Mouse (Mus musculus) small intestine, adult 2 months (tissue): ENCODE measurements around the gene Dync2li1. TPM values are rescaled to one million over a fixed set of nuclear protein-coding genes. Genes with fewer than 3 reads are reported as not detected.

Source experiments
- H3K27ac ChIP-seq: fragments of 200-500 bp; 2 replicates; pipeline ENCODE4 v1.5.1; 2012; ENCODE audit warnings: low read depth, low read length, control low read depth, inconsistent platforms; ENCODE audit not compliant: insufficient read depth
- H3K27me3 ChIP-seq: fragments of 200-500 bp; 2 replicates; pipeline ENCODE4 v1.6.1; 2012; ENCODE audit warnings: mild to moderate bottlenecking, moderate library complexity, low read length, inconsistent platforms; ENCODE audit not compliant: control insufficient read depth, insufficient read depth
- H3K36me3 ChIP-seq: fragments of 200-500 bp; 2 replicates; pipeline ENCODE4 v1.6.1; 2012; ENCODE audit warnings: mild to moderate bottlenecking, low read length, control low read depth, inconsistent platforms; ENCODE audit not compliant: control insufficient read depth, insufficient read depth
- H3K4me1 ChIP-seq: fragments of 200-500 bp; 2 replicates; pipeline ENCODE4 v1.6.1; 2012; ENCODE audit warnings: low read length, inconsistent platforms, mixed read lengths; ENCODE audit not compliant: control insufficient read depth, insufficient read depth, insufficient read length
- H3K4me3 ChIP-seq: fragments of 200-500 bp; 2 replicates; pipeline ENCODE4 v1.5.1; 2012; ENCODE audit warnings: low read depth, mild to moderate bottlenecking, control low read depth, inconsistent platforms, low read length, moderate library complexity
- CTCF ChIP-seq: fragments of 200-500 bp; IDR thresholded peaks from 2 replicates; pipeline ENCODE4 v1.5.1; 2012; ENCODE audit warnings: low read depth, mild to moderate bottlenecking, control low read depth, inconsistent platforms, low read length, moderate library complexity, mixed read lengths; ENCODE audit not compliant: insufficient replicate concordance, insufficient read length; ENCODE audit errors: extremely low read depth
- POLR2A ChIP-seq: fragments of 200-500 bp; IDR thresholded peaks from 2 replicates; pipeline ENCODE4 v1.6.1; 2012; ENCODE audit warnings: low read depth, mild to moderate bottlenecking, control low read depth, inconsistent platforms, low read length, moderate library complexity
- WGBS: fragments of 180-500 bp; shearing (Covaris S2); methylation state at CpG from one replicate; pipeline ENCODE4 v1.1.7; 2018; 5-methylcytosine and 5-hydroxymethylcytosine counted together
- polyA plus RNA-seq: library from polyadenylated mRNA; depleted of rRNA; stranded (reverse); fragments of >200 nt; gene quantifications from 2 replicates; pipeline ENCODE4 v1.2.3, GENCODE M21; 2012

Dync2li1 gene
- polyA plus RNA-seq, 1 experiment = 0.24 TPM

DNA sequence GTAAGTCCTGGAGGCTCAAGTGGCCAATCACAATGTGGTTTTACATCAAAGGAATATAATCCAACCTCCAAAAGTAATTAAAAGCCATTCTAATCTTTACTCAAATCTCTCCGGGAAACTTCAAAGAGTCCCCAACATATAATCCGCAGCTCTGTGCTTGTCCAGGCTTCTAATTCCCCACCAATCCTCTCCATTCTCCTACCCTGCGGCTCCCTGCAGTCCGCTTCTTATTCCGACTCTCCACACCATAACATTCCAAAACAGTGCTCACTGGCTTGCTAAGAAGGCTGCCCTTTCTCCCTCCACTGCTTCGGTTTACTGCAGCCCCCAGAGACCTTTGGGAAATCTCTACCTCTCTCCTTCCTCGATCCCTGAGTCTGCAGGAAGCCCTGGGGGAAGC, 47.8 kb downstream of the Dync2li1 start:
- H3K36me3 ChIP-seq = peaks cover 66% of the 10 kb centered on the region

GRCm38 (mm10) chr17:84675204-84675603, 48.9 kb downstream of the Dync2li1 start:
- H3K27me3 ChIP-seq = no peaks in the 10 kb centered on the region
- WGBS = 35% methylated on average over 4 of the region's 4 CpGs
- H3K4me3 ChIP-seq = 0 out of 2 replicates have a peak overlapping the region, but pooled peaks have one; percentile 4
- TF ChIP-seq POLR2A = no peak
- no peak for TF ChIP-seq CTCF
- peak overlapping the region; percentile 49 for H3K27ac ChIP-seq
- peaks cover 37% of the 10 kb centered on the region for H3K4me1 ChIP-seq
- peaks cover 56% of the 10 kb centered on the region for H3K36me3 ChIP-seq

More for the DNA sequence above, 47.8 kb downstream of the Dync2li1 start:
- H3K27ac ChIP-seq = peak overlapping the region; percentile 39
- no peak overlapping the region for H3K4me3 ChIP-seq
- peaks cover 37% of the 10 kb centered on the region for H3K4me1 ChIP-seq
- 60% methylated on average over 7 of the region's 7 CpGs for WGBS
- no peaks in the 10 kb centered on the region for H3K27me3 ChIP-seq
- TF ChIP-seq POLR2A (no peak), CTCF (no peak)

- H3K36me3 ChIP-seq = peaks cover 55% of the 10 kb centered on the region
- TF ChIP-seq CTCF (no peak), POLR2A (no peak)
- WGBS = 22% methylated on average over 24 of the region's 24 CpGs
- peak within 1 kb of the TSS; percentile 49 for H3K27ac ChIP-seq
- peaks cover 37% of the 10 kb centered on the region for H3K4me1 ChIP-seq
- H3K27me3 ChIP-seq = no peaks in the 10 kb centered on the region
- peak within 1 kb of the TSS; percentile 52 for H3K4me3 ChIP-seq
Measured at GRCm38 (mm10) chr17:84675951-84676366, 49.7 kb downstream of the Dync2li1 start, which contains the start of gene Abcg8. TSS of gene Abcg8 (plus strand) at chr17:84676302.

DNA sequence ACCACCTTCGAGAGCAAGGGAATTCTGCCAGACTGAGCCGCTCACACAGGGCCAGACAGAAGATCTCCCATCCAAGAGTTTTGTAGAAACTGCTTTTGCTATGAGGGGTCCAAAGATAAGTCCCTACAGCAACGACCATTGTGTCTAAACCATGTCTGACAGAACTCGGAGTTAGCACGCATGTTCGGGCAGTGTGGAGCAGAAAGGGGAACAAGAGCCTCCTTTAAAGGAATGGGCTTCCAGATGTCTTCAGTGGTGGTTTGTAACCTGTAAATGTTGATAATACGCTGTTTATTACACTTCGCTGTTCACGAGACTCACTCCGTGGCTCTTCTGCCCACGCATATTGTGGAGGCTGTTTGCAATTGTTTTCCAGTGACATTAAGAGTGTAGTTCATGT, 51.3 kb downstream of the Dync2li1 start:
- H3K36me3 ChIP-seq = peaks cover 45% of the 10 kb centered on the region
- peak overlapping the region; percentile 22; the same call in 1 of the 2 replicates for H3K27ac ChIP-seq
- no peak overlapping the region for H3K4me3 ChIP-seq
- 78% methylated on average over 11 of the region's 11 CpGs for WGBS
- H3K27me3 ChIP-seq = no peaks in the 10 kb centered on the region
- TF ChIP-seq CTCF (no peak), POLR2A (no peak)
- peaks cover 32% of the 10 kb centered on the region for H3K4me1 ChIP-seq

DNA sequence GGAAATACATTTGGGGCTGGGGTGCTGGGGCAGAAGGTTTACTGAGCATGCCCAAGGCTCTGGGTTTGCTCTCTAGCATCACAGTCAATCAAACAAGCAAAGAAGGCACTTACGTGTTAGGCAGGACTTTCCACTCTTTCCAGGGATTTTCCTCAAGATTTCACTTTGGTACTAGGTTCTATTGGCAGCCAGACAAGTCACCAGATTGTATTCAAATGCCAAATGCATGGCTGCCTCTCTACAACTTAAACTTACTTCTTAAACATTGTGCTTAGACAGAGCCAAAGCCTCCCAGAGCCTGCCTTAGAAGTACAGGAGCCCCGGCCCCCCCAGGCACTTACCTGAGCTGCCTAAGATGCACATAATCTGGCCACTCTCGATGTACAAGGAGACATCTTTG, 55.4 kb downstream of the Dync2li1 start:
- peak overlapping the region; percentile 50 for H3K27ac ChIP-seq
- peaks cover 14% of the 10 kb centered on the region; the same call in 1 of the 2 replicates for H3K4me1 ChIP-seq
- WGBS = 53% methylated on average over 3 of the region's 3 CpGs
- no peaks in the 10 kb centered on the region for H3K27me3 ChIP-seq
- H3K4me3 ChIP-seq = peak overlapping the region; percentile 64
- peaks cover 26% of the 10 kb centered on the region for H3K36me3 ChIP-seq
- no peak for TF ChIP-seq POLR2A

- H3K27ac ChIP-seq = peak within 1 kb of the TSS; percentile 92
- no peaks in the 10 kb centered on the region for H3K27me3 ChIP-seq
- TF ChIP-seq CTCF = peak; percentile 7; the same call in 1 of the 2 replicates
- TF ChIP-seq POLR2A = peak; percentile 57; the same call in 1 of the 2 replicates
- 37% methylated on average over 18 of the region's 18 CpGs for WGBS
- peak within 1 kb of the TSS; percentile 64 for H3K4me3 ChIP-seq
- H3K4me1 ChIP-seq = peaks cover 7% of the 10 kb centered on the region; the same call in 1 of the 2 replicates
- peaks cover 23% of the 10 kb centered on the region for H3K36me3 ChIP-seq
Measured at GRCm38 (mm10) chr17:84682734-84683717, 56.7 kb downstream of the Dync2li1 start, which contains the start of gene Abcg5. TSS of gene Abcg5 (minus strand) at chr17:84683011.

- WGBS = 33% methylated on average over 6 of the region's 6 CpGs
- peaks cover 30% of the 10 kb centered on the region for H3K36me3 ChIP-seq
- no peaks in the 10 kb centered on the region for H3K27me3 ChIP-seq
- H3K4me3 ChIP-seq = peak overlapping the region; percentile 64
- H3K27ac ChIP-seq = peak overlapping the region; percentile 92
- peaks cover 12% of the 10 kb centered on the region; the same call in 1 of the 2 replicates for H3K4me1 ChIP-seq
- TF ChIP-seq CTCF (no peak), POLR2A (no peak)
Measured at GRCm38 (mm10) chr17:84684284-84684683, 58.0 kb downstream of the Dync2li1 start.
